Mouse (Mus musculus) embryonic facial prominence, embryonic 15.5 days (tissue): ENCODE data around the gene Lrrc75a. TPM values are rescaled to one million over a fixed set of nuclear protein-coding genes. Genes with fewer than 3 reads are reported as not detected.
A peak's percentile ranks its signal among the peaks of the same experiment; 100 is the strongest.

Source experiments
- ATAC-seq: fragments of 200-750 bp; cut with Nextera tagmentation; 2 replicates; pipeline ENCODE4 v1.8.0; 2017; ENCODE audit warnings: low read depth, moderate TSS enrichment; ENCODE audit not compliant: insufficient number of reproducible peaks, low FRiP score, low TSS enrichment
- H3K27ac ChIP-seq: fragments of 300-500 bp; sonication (generic); replicated peaks from 2 replicates; pipeline ENCODE4 v1.5.1; 2015; ENCODE audit warnings: mild to moderate bottlenecking, inconsistent platforms
- H3K27me3 ChIP-seq: fragments of 300-500 bp; sonication (generic); 2 replicates; pipeline ENCODE4 v1.6.1; 2015; ENCODE audit warnings: inconsistent platforms
- H3K36me3 ChIP-seq: fragments of 300-500 bp; sonication (generic); 2 replicates; pipeline ENCODE4 v1.6.1; 2015; ENCODE audit warnings: mild to moderate bottlenecking, inconsistent platforms
- H3K4me1 ChIP-seq: fragments of 300-500 bp; sonication (generic); 2 replicates; pipeline ENCODE4 v1.6.1; 2015; ENCODE audit warnings: inconsistent platforms
- H3K4me2 ChIP-seq: fragments of 300-500 bp; sonication (generic); replicated peaks from 2 replicates; pipeline ENCODE4 v1.6.1; 2015; ENCODE audit warnings: mild to moderate bottlenecking, inconsistent platforms
- H3K4me3 ChIP-seq: fragments of 300-500 bp; sonication (generic); replicated peaks from 2 replicates; pipeline ENCODE4 v1.5.1; 2015; ENCODE audit warnings: mild to moderate bottlenecking, inconsistent platforms
- H3K9ac ChIP-seq: fragments of 300-500 bp; sonication (generic); 2 replicates; pipeline ENCODE4 v1.6.1; 2015; ENCODE audit warnings: inconsistent platforms
- H3K9me3 ChIP-seq: fragments of 300-500 bp; sonication (generic); replicated peaks from 2 replicates; pipeline ENCODE4 v1.6.1; 2016; ENCODE audit warnings: inconsistent platforms
- WGBS: fragments of 180-500 bp; shearing (Covaris S2); methylation state at CpG from one replicate; pipeline ENCODE4 v1.1.7; 2015; 5-methylcytosine and 5-hydroxymethylcytosine counted together
- polyA plus RNA-seq: library from polyadenylated mRNA; unstranded; fragments of >200 nt; fragmentation: Nextera tagmentation; extraction: Ambion mirVana; gene quantifications from 2 replicates; pipeline ENCODE4 v1.2.1, GENCODE M21; 2015

Gene Lrrc75a
- polyA plus RNA-seq, 1 experiment from 2014 or later = 16.2 TPM

DNA sequence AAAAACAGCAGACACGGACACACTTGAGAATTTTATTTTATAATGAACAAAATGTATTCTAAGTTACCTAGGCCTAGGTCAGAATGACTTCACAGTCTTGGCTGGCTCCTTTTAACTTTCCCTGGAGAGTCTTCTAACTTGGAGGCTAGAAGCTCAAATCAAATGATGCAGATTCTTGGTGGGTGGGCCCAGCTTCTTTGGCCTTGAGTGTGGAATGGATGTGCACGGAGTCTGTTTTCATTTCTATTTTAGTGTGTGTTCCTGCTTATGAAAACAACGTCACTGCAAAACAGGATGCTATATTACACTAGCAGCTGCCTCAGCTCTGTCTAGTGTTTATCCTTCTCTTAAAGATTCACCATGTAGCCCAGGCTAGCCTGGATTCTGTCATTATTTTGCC, 12.9 kb downstream of the Lrrc75a start:
- Histone ChIP-seq H3K9me3 (no peaks in the 10 kb centered on the region), H3K4me2 (no peak overlapping the region), H3K4me3 (no peak overlapping the region), H3K36me3 (no peaks in the 10 kb centered on the region), H3K27ac (peak overlapping the region; percentile 60), H3K9ac (no peak overlapping the region), H3K27me3 (no peaks in the 10 kb centered on the region), H3K4me1 (peaks cover 42% of the 10 kb centered on the region)
- ATAC-seq = no peak
- WGBS = 42% methylated on average over 3 of the region's 3 CpGs

DNA sequence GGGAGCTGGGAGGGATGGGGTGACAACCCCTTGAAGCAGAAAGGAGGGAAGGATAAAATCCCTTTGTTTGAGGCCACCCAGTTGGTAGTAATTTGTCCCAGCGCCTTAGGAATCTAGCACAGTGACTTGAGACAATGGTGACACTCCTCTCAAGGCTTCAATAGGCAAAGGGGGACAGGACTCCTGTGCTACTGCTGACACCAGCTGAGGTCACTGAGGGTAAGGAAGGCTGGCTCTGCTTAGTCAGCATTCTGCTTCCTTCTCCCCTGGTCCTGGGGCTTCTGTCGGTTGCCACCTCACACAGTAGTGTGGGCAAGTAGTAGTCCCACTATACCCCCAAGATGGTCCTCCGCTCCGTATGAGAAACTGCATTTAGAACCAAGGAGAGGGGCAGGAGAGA, 17.2 kb downstream of the Lrrc75a start:
- Histone ChIP-seq H3K4me3 (no peak overlapping the region), H3K27me3 (no peaks in the 10 kb centered on the region), H3K36me3 (no peaks in the 10 kb centered on the region), H3K27ac (no peak overlapping the region), H3K9ac (no peak overlapping the region), H3K4me2 (no peak overlapping the region), H3K4me1 (peaks cover 50% of the 10 kb centered on the region), H3K9me3 (no peaks in the 10 kb centered on the region)
- no peak for ATAC-seq
- WGBS = 43% methylated on average over 4 of the region's 4 CpGs

DNA sequence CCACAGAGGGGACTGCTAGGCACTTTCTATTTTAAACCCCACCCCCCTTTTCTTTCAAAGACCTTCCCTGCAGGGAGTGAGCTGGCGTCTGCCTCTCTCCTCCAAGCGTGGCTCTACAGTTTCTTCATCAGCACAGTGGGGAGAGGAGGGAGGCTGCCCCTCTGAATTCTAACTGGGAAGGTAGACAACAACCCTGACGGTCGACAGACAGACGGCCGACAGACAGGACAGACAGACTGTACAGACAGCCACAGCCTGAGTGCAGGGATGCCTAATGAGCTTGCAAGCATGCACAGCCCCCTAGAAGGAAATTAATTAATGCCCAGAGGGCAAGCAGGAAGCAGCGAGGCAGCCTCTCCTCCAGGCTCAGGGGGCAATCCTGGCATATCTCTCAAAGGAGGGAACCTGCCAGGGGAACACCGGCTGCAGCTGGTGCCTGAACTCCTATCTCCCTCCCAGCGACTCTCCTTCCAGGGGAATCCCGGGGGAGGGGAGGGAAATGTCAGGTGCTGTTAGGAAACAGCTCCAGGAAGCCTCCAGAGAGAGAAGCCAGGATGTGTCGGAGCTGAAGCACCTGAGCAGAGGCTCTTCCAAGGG, 18.0 kb downstream of the Lrrc75a start:
- 5% methylated on average over 11 of the region's 11 CpGs for whole genome bisulfite sequencing
- Histone ChIP-seq H3K4me1 (peaks cover 50% of the 10 kb centered on the region), H3K36me3 (no peaks in the 10 kb centered on the region), H3K27me3 (no peaks in the 10 kb centered on the region), H3K9me3 (no peaks in the 10 kb centered on the region), H3K9ac (no peak overlapping the region), H3K4me2 (peak overlapping the region; percentile 21; the same call in 1 of the 2 replicates), H3K27ac (0 out of 2 replicates have a peak overlapping the region, but pooled peaks have one; percentile 11), H3K4me3 (no peak overlapping the region)
- peak; percentile 52 for ATAC-seq

DNA sequence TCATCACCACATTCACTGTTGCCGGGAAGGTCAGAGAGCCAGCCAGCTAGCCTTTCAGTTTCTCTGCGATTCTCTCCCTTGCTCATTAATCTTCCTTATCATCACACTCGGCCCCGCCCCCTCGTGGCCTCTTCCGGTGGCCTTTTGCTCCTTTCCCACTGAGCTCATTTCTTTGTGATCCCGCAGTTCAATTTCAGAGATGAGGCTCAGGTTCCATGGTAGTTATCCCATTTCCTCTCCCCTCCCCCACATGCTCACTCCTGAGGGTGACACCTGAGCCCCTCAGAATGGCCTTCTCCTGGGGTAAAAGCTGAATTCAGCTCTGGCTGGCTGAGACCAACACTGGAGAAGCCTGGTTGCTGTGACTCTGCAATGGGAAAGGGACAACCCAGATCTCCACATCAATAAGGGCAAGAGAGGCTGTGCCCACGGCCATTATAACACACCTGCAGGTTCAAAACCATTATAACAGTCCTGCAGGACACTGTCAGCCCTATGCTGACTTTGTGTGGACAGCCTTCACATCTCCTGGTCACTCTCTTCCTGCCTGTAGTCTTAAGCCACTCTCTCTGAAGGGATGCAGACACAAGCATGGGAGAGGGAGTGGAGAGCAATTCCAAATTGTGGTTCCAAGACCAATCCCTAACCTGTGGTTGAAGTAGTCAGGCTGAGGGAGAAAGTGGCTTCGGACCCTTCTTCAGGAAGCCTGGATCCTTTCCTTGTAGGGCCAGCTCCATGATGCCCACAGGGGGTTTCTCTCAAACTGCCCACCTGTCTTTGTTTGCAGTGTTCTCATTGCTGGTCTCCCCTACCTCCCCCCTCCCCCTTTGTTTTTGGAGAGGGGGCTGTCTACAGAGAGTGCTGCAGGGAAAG, 18.7 kb downstream of the Lrrc75a start:
- Histone ChIP-seq H3K4me3 (no peak overlapping the region), H3K9ac (no peak overlapping the region), H3K9me3 (no peaks in the 10 kb centered on the region), H3K27me3 (no peaks in the 10 kb centered on the region), H3K4me2 (peak overlapping the region; percentile 21; the same call in 1 of the 2 replicates), H3K4me1 (peaks cover 51% of the 10 kb centered on the region), H3K36me3 (no peaks in the 10 kb centered on the region), H3K27ac (0 out of 2 replicates have a peak overlapping the region, but pooled peaks have one; percentile 11)
- WGBS = 10% methylated on average over 9 of the region's 9 CpGs
- no peak for ATAC-seq

DNA sequence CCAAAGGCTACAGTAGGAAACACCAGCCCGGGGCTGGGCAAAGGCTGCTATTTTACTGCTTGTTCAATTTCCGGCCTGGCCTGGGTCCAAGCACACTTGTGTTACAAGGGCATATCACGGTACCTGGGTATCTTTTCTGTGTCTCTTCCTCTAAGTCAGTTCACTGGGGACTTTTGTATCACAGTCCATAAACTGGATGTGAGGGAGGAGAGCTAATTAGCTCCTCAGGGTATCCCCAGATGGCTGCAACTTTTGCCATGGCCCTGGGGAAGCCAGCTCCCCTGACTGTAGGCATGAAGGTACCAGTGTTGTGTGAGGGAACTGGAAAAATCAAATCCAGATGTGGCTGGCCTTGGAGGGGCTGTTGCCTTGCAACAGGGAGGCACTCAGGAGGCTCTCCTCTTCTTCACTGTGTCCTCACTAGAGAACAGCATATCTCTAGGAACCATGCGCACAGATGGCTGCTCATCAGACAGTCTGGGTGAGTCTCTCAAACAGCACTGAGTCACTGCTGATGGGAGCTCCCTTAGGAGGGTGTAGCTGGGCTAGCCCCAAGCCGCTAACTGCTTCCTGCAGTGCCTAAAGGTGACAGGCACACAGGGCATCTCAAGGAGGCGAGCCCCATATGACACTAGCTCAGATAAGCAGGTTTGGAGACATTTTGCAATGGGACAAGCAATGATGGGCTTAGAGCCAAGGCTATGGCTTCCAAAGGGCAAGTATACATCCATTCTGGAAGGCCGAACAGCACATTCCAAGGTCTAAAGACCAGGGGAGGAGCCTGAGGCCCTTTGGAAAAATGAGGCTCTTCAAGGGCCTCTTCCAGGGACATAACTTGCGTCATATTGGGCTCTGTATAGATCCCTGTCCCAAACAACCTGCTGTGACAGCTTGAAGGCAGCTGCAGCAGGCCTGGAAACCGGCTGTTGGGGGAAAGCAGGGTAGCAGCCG, 23.7 kb downstream of the Lrrc75a start:
- peak; percentile 63 for ATAC-seq
- Histone ChIP-seq H3K27ac (peak overlapping the region; percentile 77), H3K9me3 (no peaks in the 10 kb centered on the region), H3K36me3 (peaks cover under 1% of the 10 kb centered on the region; the same call in 1 of the 2 replicates), H3K27me3 (no peaks in the 10 kb centered on the region), H3K9ac (no peak overlapping the region), H3K4me3 (no peak overlapping the region), H3K4me2 (no peak overlapping the region), H3K4me1 (peaks cover 54% of the 10 kb centered on the region)
- WGBS = 32% methylated on average over 10 of the region's 10 CpGs

DNA sequence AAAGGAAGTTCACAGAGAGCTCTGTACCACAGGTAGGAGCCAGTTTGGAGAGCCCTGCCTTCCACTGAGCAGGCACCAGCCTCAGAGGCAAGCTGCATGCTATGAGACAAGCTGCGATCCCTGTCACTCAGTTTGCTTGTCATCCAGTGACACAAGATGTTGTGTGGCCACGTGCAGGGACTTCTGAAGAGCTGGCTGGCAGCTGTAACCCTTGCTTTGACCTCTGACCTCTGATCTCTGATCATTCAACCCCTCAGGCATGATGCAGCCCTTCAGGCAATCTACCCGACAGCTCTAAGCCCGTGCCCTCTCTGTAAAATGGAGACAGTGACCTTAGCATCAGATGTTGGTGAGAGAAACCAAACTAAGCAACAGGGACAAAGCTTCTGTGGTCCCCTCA, 25.5 kb downstream of the Lrrc75a start:
- H3K36me3 ChIP-seq = peaks cover 13% of the 10 kb centered on the region
- 40% methylated on average over 4 of the region's 4 CpGs for WGBS
- H3K27ac ChIP-seq = no peak overlapping the region
- peaks cover 37% of the 10 kb centered on the region for H3K4me1 ChIP-seq
- no peaks in the 10 kb centered on the region for H3K27me3 ChIP-seq
- ATAC-seq = no peak
- H3K4me3 ChIP-seq = no peak overlapping the region
- H3K9ac ChIP-seq = no peak overlapping the region
- H3K4me2 ChIP-seq = no peak overlapping the region
- no peaks in the 10 kb centered on the region for H3K9me3 ChIP-seq

DNA sequence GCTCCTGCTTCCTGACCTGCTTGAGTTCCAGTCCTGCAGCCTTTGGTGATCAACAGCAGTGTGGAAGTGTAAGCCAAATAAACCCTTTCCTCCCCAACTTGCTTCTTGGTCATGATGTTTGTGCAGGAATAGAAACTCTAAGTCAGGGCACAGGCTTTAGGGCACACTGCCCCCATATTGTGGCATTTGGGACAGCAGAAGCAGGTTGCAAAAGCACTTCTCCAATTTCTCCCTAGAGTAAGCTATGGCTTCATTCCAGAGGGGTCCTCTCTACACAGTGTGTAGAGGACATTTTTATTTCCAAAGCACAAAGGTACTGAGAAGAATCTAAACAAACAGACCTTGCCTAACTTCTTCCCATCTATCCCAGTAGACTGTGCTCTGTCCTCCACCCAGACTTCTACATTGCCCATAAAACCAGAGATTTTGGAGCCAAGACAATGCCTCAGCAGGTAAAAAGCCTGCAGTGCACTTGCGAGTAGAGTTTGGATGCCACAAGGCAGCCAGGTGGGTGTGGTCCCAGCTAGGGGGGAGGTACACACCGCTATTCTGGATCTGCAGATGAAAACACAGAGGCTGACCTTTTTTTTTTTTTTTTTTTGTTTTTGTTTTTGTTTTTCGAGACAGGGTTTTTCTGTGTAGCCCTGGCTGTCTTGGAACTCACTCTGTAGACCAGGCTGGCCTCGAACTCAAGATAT, 26.6 kb downstream of the Lrrc75a start:
- no peak overlapping the region for H3K9ac ChIP-seq
- peaks cover 23% of the 10 kb centered on the region for H3K36me3 ChIP-seq
- no peak for ATAC-seq
- WGBS = 69% methylated on average over 4 of the region's 4 CpGs
- H3K27ac ChIP-seq = no peak overlapping the region
- H3K9me3 ChIP-seq = no peaks in the 10 kb centered on the region
- H3K27me3 ChIP-seq = no peaks in the 10 kb centered on the region
- no peak overlapping the region for H3K4me2 ChIP-seq
- peaks cover 36% of the 10 kb centered on the region for H3K4me1 ChIP-seq
- H3K4me3 ChIP-seq = no peak overlapping the region

DNA sequence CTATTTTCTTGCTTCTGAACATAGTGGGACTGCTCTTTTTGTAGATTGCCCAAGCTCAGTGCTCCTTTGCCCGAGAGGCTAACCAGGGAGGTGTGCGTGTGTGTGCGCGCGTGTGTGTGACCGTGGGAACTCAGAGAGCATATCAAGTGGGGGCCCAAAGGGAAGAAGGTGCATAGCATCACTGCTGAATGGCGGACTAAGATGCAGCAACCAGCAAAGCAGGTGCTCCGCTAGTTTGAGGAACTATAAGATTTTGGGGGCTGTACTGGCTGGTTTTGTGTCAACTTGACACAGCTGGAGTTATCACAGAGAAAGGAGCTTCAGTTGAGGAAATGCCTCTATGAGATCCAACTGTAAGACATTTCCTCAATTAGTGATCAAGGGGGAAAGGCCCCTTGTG, 27.2 kb downstream of the Lrrc75a start:
- Histone ChIP-seq H3K9ac (no peak overlapping the region), H3K4me2 (no peak overlapping the region), H3K4me1 (peaks cover 36% of the 10 kb centered on the region), H3K36me3 (peaks cover 25% of the 10 kb centered on the region), H3K27ac (no peak overlapping the region), H3K9me3 (no peaks in the 10 kb centered on the region), H3K27me3 (no peaks in the 10 kb centered on the region), H3K4me3 (no peak overlapping the region)
- WGBS = 94% methylated on average over 8 of the region's 8 CpGs
- no peak for ATAC-seq

DNA sequence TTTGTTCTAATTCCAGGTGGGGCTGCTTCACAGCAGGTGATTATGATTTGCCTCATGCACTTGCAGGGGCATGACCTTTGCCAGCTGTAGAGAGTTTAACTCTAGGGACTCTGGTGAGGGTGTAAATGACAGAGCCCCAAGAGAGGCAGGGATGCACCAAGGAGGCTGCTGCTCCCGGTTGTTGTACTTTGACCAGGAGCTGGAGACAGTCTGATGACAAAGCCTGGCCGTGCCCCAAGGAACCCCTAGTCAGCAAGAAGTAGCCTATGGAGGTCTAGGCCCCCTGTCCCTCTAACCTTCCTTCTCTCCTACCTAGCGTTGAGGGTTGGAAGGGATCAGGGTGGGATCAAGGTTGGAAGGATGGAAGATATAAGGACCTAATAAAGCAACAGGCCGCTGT, 32.9 kb downstream of the Lrrc75a start:
- Histone ChIP-seq H3K9me3 (no peaks in the 10 kb centered on the region), H3K27ac (no peak overlapping the region), H3K4me2 (no peak overlapping the region), H3K27me3 (no peaks in the 10 kb centered on the region), H3K36me3 (peaks cover 27% of the 10 kb centered on the region), H3K9ac (no peak overlapping the region), H3K4me3 (no peak overlapping the region), H3K4me1 (peaks cover 16% of the 10 kb centered on the region)
- ATAC-seq = no peak
- WGBS = 86% methylated on average over 4 of the region's 4 CpGs

DNA sequence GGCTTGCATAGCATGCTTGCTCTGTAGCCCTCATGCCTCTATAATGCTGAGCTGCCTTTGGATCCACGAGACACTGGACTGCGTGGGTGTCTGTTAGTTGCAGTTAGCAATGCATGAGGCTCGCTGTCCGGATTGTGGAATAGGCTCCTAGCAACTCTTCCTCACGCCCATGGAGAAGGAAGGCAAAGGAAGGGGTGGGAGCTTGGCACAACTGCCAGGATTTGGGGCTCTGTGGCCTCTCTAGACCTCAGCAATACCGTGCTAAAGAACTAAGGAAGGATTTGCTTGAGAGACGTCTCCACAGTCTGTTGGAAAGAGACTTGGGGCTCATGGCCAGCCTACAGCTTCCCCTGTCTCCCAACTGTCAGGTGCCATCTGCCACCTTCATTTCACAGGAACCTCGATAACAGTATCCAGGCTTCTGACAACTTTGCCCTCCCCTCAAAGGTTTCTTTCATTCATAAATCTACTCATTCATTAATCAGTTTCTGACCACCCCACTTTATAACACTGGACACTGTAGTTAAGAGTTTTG, 33.4 kb downstream of the Lrrc75a start:
- Histone ChIP-seq H3K4me3 (no peak overlapping the region), H3K9ac (no peak overlapping the region), H3K9me3 (no peaks in the 10 kb centered on the region), H3K27ac (peak overlapping the region; percentile 84; the same call in 1 of the 2 replicates), H3K36me3 (peaks cover 31% of the 10 kb centered on the region), H3K4me2 (no peak overlapping the region), H3K27me3 (no peaks in the 10 kb centered on the region), H3K4me1 (peaks cover 16% of the 10 kb centered on the region)
- 78% methylated on average over 8 of the region's 8 CpGs for WGBS
- no peak for ATAC-seq
